Mouse (Mus musculus) G1E-ER4 (cell line): ENCODE results near the gene Vtn. TPM values are rescaled to one million over a fixed set of nuclear protein-coding genes. Genes with fewer than 3 reads are reported as not detected.

Experiments used
- GATA1 ChIP-seq: IDR thresholded peaks from one replicate; pipeline ENCODE4 v1.8.0; 2012; ENCODE audit warnings: low read length, inconsistent platforms
- polyA plus RNA-seq: library from polyadenylated mRNA; stranded (reverse); fragments of >175 nt; gene quantifications from 2 replicates; pipeline ENCODE4 v1.2.3, GENCODE M21; 2012

The Vtn gene
- polyA plus RNA-seq, 1 experiment = not detected

GRCm38 (mm10) chr11:78488168-78488567 lies 10.7 kb upstream of the Vtn start:
- no peak for TF ChIP-seq GATA1

DNA sequence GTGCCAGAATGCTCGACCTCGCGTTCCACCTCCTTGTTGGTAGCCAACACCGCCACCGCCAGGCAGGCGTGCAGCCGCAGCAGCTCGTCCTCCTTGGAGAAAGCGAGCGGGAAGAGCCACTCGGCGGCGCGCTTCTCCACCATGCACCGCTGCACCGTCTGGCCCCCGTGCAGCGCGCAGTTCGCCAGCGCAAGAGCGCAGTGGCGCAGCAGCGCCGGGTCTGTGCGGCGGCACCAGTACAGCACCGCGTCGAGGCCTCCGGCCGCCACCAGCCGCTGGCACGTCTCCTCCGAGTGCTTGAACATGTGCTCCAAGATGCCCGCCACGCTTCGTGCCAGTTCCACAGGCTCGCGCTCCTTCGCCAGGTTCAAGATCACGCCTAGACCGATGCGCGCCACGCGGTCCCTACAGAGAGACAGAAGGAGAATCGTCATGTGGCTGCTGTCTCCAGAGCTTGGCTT lies 8.1 kb upstream of the Vtn start:
- no peak for TF ChIP-seq GATA1

GRCm38 (mm10) chr11:78495904-78496303 lies 3.0 kb upstream of the Vtn start:
- no peak for TF ChIP-seq GATA1

GRCm38 (mm10) chr11:78497071-78497541 lies 1.8 kb upstream of the Vtn start:
- TF ChIP-seq GATA1 = no peak

- no peak for TF ChIP-seq GATA1
Measured at GRCm38 (mm10) chr11:78497544-78498522, 1.1 kb upstream of the Vtn start, which contains the start of gene Sarm1. TSS of gene Sarm1 (minus strand) at chr11:78497754.

DNA sequence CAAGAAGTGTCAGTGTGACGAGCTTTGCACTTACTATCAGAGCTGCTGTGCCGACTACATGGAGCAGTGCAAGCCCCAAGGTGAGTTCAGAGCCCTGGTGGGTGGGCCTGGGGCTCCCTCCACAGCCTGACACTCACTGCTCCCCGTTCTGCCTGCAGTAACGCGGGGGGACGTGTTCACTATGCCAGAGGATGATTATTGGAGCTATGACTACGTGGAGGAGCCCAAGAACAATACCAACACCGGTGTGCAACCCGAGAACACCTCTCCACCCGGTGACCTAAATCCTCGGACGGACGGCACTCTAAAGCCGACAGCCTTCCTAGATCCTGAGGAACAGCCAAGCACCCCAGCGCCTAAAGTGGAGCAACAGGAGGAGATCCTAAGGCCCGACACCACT lies 652 bp downstream of the Vtn start:
- no peak for TF ChIP-seq GATA1

DNA sequence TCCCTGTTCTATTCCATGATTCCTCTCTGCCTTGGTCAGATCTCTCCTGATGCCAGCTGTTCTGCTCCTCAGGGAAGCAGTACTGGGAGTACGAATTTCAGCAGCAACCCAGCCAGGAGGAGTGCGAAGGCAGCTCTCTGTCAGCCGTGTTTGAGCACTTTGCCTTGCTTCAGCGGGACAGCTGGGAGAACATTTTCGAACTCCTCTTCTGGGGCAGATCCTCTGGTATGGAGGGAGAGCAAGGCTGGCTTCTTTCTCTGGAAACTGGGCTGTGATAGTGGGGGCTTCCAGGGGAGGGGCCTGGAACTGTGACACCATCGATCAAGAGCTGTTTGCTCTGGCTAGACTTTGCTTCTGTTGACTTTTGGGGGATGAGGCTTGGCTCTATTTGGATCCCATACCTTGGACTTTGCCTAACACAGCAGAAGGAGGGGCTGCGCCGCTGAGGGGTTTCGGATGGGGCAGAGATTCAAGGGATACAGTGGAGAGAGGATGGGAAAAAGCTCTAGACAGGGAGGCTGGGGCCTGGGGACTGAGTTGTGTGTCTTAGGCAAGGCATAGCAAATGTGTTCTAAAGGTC lies 1.8 kb downstream of the Vtn start:
- TF ChIP-seq GATA1 = no peak

DNA sequence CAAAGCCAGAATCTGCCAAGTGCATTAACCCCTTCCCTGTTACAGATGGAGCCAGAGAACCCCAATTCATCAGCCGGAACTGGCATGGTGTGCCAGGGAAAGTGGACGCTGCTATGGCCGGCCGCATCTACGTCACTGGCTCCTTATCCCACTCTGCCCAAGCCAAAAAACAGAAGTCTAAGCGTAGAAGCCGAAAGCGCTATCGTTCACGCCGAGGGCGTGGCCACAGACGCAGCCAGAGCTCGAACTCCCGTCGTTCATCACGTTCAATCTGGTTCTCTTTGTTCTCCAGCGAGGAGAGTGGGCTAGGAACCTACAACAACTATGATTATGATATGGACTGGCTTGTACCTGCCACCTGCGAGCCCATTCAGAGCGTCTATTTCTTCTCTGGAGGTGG lies 2.6 kb downstream of the Vtn start:
- TF ChIP-seq GATA1 = no peak

DNA sequence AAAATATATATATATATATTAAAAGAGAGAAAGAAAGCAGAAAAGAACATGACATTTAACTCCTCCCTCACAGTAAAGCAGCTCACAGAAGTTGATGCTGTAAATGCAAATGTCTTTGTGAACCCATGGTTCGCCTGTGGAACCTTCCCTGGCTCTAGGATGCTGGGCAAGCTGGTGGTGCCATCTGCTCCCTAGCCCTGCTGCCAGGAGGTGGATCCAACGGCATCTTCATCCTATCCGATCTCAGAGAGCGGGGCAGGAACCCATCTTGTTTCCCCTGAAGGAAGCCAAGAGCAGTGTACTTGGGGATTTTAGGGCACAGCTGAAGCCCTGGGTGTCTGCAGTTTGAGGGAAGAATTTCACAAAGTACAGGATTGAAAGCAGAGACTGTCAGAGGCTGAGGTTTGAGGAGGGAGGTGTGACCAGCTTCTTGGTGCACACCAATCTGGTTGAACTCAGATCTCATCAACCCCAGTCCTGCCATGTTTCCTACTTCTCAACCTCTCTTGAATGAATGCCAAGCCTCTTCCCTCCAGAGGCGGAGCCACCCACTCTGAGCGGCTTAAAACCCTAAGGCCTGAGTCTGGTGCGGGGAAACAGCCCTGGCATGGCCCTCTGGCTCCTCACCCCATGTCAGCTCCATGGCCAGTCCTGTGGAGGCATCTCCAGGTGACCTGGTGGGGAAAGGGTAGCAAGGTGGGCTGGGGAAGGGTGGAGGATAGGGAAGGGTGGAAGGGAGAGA lies 4.2 kb downstream of the Vtn start, which contains the start of gene Sebox:
Gene Sebox, plus strand, starts transcription at position 539 of the 742 bp plus-strand sequence.
- no peak for TF ChIP-seq GATA1

DNA sequence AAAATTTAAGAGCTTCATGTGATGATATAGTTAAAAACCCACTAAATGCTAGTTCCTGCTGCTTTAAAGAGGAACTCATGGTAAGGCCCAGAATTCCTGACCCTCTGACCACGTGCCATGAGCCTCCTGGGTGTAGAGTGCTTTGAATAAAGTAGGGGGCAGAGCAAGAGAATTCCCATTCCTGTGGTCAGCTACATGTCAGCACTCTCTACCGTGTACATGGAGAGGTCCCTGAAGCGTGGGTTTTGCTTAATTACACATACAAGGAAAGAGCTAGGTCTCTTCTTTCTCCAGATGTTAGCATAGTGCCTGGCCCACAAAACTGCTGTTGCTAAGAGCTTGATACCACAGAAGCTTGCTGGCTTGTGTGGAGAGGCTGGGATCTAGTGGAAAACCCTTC lies 6.5 kb downstream of the Vtn start:
- TF ChIP-seq GATA1 = no peak

DNA sequence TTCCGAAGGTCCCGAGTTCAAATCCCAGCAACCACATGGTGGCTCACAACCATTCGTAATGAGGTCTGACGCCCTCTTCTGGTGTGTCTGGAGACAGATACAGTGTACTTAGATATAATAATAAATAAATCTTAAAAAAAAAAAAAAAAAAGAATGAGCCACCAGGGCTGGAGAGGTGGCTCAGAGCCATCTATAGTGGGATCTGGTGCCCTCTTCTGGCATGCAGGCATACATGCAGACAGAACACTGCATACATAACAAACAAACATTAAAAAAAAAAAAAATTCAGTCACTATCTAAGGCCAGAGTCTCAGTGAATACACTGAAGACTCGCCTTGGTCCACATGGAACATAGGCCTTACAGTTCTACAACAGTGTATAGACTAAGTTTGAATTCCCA lies 10.3 kb downstream of the Vtn start:
- no peak for TF ChIP-seq GATA1

DNA sequence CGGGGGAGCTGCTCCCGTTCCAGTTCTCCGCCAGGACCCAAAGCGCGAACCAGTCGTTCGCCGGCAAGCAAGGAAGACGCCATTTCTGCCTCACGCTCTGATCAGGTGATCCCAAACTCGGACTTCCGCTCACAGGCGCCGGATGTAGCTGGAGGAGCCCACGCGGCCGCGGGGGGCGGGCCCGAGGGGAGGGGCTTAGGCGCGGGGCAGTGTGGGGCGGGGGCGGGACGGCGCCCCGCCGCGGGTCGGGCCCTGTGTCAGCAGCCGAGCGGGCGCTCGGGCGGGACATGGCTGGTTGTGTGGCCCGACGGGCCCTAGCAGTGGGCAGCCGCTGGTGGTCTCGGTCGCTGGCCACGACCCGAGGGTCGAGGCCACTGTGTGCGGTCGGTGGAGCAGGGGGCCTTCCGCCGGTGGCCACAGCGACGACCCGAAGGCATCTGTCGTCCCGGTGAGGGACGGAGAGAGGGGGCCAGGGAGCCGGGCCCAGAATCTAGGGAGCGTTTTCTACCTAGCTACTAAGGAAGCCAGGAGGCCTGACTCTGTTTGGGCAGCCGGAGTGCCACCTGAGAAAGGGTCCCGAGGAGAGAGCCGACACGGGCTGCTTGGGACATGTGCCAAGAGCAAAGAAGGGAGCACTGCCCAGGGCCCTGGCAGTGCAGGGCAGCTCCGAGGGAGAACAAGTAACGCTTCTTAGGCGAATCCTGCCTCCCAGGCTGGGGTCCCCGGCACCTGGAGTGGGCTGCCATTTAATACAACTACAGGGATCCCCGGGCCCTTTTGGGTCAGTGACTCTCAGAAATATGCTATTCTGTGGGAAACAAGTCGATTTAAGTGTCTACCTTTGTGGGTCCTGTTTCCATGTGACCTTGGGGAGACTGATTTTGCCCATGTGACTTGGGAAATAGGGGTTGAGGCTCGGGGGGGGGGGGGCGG lies 13.4 kb downstream of the Vtn start, which contains the start of the genes Tmem199 and Poldip2:
Gene Tmem199, minus strand, starts transcription at position 148 of the 933 bp plus-strand sequence.
Gene Poldip2, plus strand, starts transcription at position 169 of the 933 bp plus-strand sequence.
- TF ChIP-seq GATA1 = no peak

- TF ChIP-seq GATA1 = no peak
Measured at GRCm38 (mm10) chr11:78513106-78513790, 14.4 kb downstream of the Vtn start.
